Mouse (Mus musculus) erythroblast, embryonic 14.5 days (primary cell): ENCODE results near the gene Tsr2.

Experiments used
- GATA1 ChIP-seq: IDR thresholded peaks from 2 replicates; pipeline ENCODE4 v1.6.1; 2012; ENCODE audit warnings: low read length, inconsistent platforms, mixed read lengths
- TAL1 ChIP-seq: IDR thresholded peaks from 3 replicates; pipeline ENCODE4 v1.6.1; 2012; ENCODE audit warnings: low read length, inconsistent platforms, mixed read lengths

- TF ChIP-seq GATA1 (no peak), TAL1 (no peak)
Measured at GRCm38 (mm10) chrX:151123933-151124332, 27.6 kb upstream of the Tsr2 start.
